Mouse (Mus musculus): ENCODE results near the gene Sesn3.

DNA sequence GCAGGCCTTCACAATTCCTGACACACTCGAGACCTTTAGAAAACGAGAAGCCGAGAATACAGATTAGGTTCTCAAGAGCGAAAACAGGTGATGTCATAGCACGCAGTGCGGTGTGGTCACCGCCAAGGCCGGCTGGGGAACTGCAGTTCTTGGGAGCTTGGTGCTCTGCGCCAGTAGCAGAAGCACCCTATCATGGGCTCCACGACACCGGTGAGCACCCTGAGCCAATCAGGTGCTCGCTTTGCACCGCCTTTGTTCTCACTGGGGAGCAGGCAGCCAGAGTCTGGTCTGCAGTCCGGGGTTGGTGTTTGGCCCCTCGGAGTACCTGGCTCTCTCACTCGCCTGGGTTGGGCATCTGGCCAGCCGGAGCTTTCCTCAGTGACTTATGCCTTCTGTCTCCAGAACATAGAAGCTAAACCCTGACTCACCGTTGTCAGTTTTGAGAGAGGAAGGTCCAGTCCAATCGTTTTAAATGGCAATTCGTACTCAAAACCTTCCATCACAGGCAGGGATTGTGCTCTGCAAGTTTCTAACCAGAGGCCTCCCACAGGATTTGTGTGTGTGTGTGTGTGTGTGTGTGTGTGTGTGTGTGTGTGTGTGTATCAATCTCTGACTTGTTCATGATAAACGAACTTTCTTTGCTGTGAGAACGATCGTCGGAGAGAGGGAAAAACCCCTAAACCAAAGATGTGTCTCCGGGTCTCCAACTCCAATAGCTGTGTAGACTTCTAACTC is at the start of gene Sesn3:
- TF ChIP-seq CTCF (IDR thresholded peaks at IDR 0.05; ENCODE audit: low read depth) (peak; percentile 49), EP300 (optimal IDR thresholded peaks at IDR 0.05) (no peak)
